Mouse (Mus musculus): ENCODE data around the gene Gm3776.
"Not testable (repeated sequence)": the region's sequence is repeated elsewhere in the genome, so short reads cannot be mapped to it uniquely, and the experiment has no call there.

Gene Gm3776

GRCm38 (mm10) chr9:78255683-78256470 lies 1.1 kb upstream of the Gm3776 start:
- not testable (repeated sequence) for H3K36me3 ChIP-seq (ENCODE audit: control insufficient read depth, insufficient read depth, low read length, poor library complexity, severe bottlenecking); H3K27me3 ChIP-seq (ENCODE audit: control insufficient read depth, insufficient read depth, low read length, poor library complexity, severe bottlenecking); DNase-seq (ENCODE audit: low read depth, low spot score)

- DNase-seq (ENCODE audit: low read depth, low spot score); H3K36me3 ChIP-seq (ENCODE audit: control insufficient read depth, insufficient read depth, low read length, poor library complexity, severe bottlenecking); H3K27me3 ChIP-seq (ENCODE audit: control insufficient read depth, insufficient read depth, low read length, poor library complexity, severe bottlenecking): not testable (repeated sequence)
Observed at GRCm38 (mm10) chr9:78259688-78260087, 2.8 kb downstream of the Gm3776 start.

- not testable (repeated sequence) for DNase-seq (ENCODE audit: low read depth, low spot score); H3K36me3 ChIP-seq (ENCODE audit: control insufficient read depth, insufficient read depth, low read length, poor library complexity, severe bottlenecking); H3K27me3 ChIP-seq (ENCODE audit: control insufficient read depth, insufficient read depth, low read length, poor library complexity, severe bottlenecking)
Observed at GRCm38 (mm10) chr9:78270945-78271344, 14.0 kb downstream of the Gm3776 start.

GRCm38 (mm10) chr9:78282002-78282711 lies 25.2 kb downstream of the Gm3776 start:
- not testable (repeated sequence) for DNase-seq (ENCODE audit: low read depth, low spot score); H3K36me3 ChIP-seq (ENCODE audit: control insufficient read depth, insufficient read depth, low read length, poor library complexity, severe bottlenecking); H3K27me3 ChIP-seq (ENCODE audit: control insufficient read depth, insufficient read depth, low read length, poor library complexity, severe bottlenecking)

- not testable (repeated sequence) for H3K36me3 ChIP-seq (ENCODE audit: control insufficient read depth, insufficient read depth, low read length, poor library complexity, severe bottlenecking); H3K27me3 ChIP-seq (ENCODE audit: control insufficient read depth, insufficient read depth, low read length, poor library complexity, severe bottlenecking); DNase-seq (ENCODE audit: low read depth, low spot score)
Observed at GRCm38 (mm10) chr9:78289063-78289462, 32.1 kb downstream of the Gm3776 start.

GRCm38 (mm10) chr9:78289723-78290122 lies 32.8 kb downstream of the Gm3776 start, which contains the start of gene Gm10639:
TSS of gene Gm10639 (plus strand) at chr9:78289923.
- not testable (repeated sequence) for H3K36me3 ChIP-seq (ENCODE audit: control insufficient read depth, insufficient read depth, low read length, poor library complexity, severe bottlenecking); H3K27me3 ChIP-seq (ENCODE audit: control insufficient read depth, insufficient read depth, low read length, poor library complexity, severe bottlenecking); DNase-seq (ENCODE audit: low read depth, low spot score)

- DNase-seq (ENCODE audit: low read depth, low spot score); H3K36me3 ChIP-seq (ENCODE audit: control insufficient read depth, insufficient read depth, low read length, poor library complexity, severe bottlenecking); H3K27me3 ChIP-seq (ENCODE audit: control insufficient read depth, insufficient read depth, low read length, poor library complexity, severe bottlenecking): not testable (repeated sequence)
Observed at GRCm38 (mm10) chr9:78292462-78292861, 35.5 kb downstream of the Gm3776 start.

GRCm38 (mm10) chr9:78293683-78294082 lies 36.8 kb downstream of the Gm3776 start:
- DNase-seq (ENCODE audit: low read depth, low spot score); H3K36me3 ChIP-seq (ENCODE audit: control insufficient read depth, insufficient read depth, low read length, poor library complexity, severe bottlenecking); H3K27me3 ChIP-seq (ENCODE audit: control insufficient read depth, insufficient read depth, low read length, poor library complexity, severe bottlenecking): not testable (repeated sequence)

GRCm38 (mm10) chr9:78294781-78295180 lies 37.9 kb downstream of the Gm3776 start:
- not testable (repeated sequence) for DNase-seq (ENCODE audit: low read depth, low spot score); H3K27me3 ChIP-seq (ENCODE audit: control insufficient read depth, insufficient read depth, low read length, poor library complexity, severe bottlenecking); H3K36me3 ChIP-seq (ENCODE audit: control insufficient read depth, insufficient read depth, low read length, poor library complexity, severe bottlenecking)

- H3K36me3 ChIP-seq (ENCODE audit: control insufficient read depth, insufficient read depth, low read length, poor library complexity, severe bottlenecking); H3K27me3 ChIP-seq (ENCODE audit: control insufficient read depth, insufficient read depth, low read length, poor library complexity, severe bottlenecking): not testable (repeated sequence)
- DNase-seq (ENCODE audit: low read depth, low spot score) = peak; percentile 52
Observed at GRCm38 (mm10) chr9:78296089-78296488, 39.2 kb downstream of the Gm3776 start.

- no peak for DNase-seq (ENCODE audit: low read depth, low spot score)
- H3K36me3 ChIP-seq (ENCODE audit: control insufficient read depth, insufficient read depth, low read length, poor library complexity, severe bottlenecking) = no peaks in the 10 kb centered on the region
- H3K27me3 ChIP-seq (ENCODE audit: control insufficient read depth, insufficient read depth, low read length, poor library complexity, severe bottlenecking) = no peaks in the 10 kb centered on the region
Observed at GRCm38 (mm10) chr9:78298232-78298631, 41.3 kb downstream of the Gm3776 start.

GRCm38 (mm10) chr9:78299143-78299542 lies 42.2 kb downstream of the Gm3776 start:
- not testable (repeated sequence) for DNase-seq (ENCODE audit: low read depth, low spot score); H3K36me3 ChIP-seq (ENCODE audit: control insufficient read depth, insufficient read depth, low read length, poor library complexity, severe bottlenecking); H3K27me3 ChIP-seq (ENCODE audit: control insufficient read depth, insufficient read depth, low read length, poor library complexity, severe bottlenecking)

GRCm38 (mm10) chr9:78308122-78308521 lies 51.2 kb downstream of the Gm3776 start:
- not testable (repeated sequence) for H3K27me3 ChIP-seq (ENCODE audit: control insufficient read depth, insufficient read depth, low read length, poor library complexity, severe bottlenecking); DNase-seq (ENCODE audit: low read depth, low spot score); H3K36me3 ChIP-seq (ENCODE audit: control insufficient read depth, insufficient read depth, low read length, poor library complexity, severe bottlenecking)

GRCm38 (mm10) chr9:78314696-78315095 lies 57.8 kb downstream of the Gm3776 start, which contains the start of gene Omt2a:
TSS of gene Omt2a (minus strand) at chr9:78314796.
- DNase-seq (ENCODE audit: low read depth, low spot score) = no peak
- Histone ChIP-seq H3K27me3 (ENCODE audit: control insufficient read depth, insufficient read depth, low read length, poor library complexity, severe bottlenecking) (no peaks in the 10 kb centered on the region), H3K36me3 (ENCODE audit: control insufficient read depth, insufficient read depth, low read length, poor library complexity, severe bottlenecking) (no peaks in the 10 kb centered on the region)

Data from splenic B cell, adult 2 months (primary cell).